Mouse (Mus musculus) intestine, embryonic 14.5 days (tissue): ENCODE results near the gene Fam83g. TPM values are rescaled to one million over a fixed set of nuclear protein-coding genes. Genes with fewer than 3 reads are reported as not detected.

Experiments
- ATAC-seq: fragments of 200-750 bp; cut with Nextera tagmentation; replicated peaks from 2 replicates; pipeline ENCODE4 v1.8.0; 2017; ENCODE audit warnings: low read depth, moderate number of reproducible peaks, moderate TSS enrichment, moderate library complexity; ENCODE audit not compliant: low FRiP score, low TSS enrichment
- DNase-seq: peaks from one replicate; pipeline ENCODE4 v3.0.0-alpha.2; 2018; ENCODE audit warnings: low spot score
- H3K27ac ChIP-seq: fragments of 300-500 bp; sonication (generic); 2 replicates; pipeline ENCODE4 v1.5.1; 2014; ENCODE audit warnings: low read depth, mild to moderate bottlenecking, control low read depth
- H3K27me3 ChIP-seq: fragments of 300-500 bp; sonication (generic); replicated peaks from 2 replicates; pipeline ENCODE4 v1.6.1; 2014; ENCODE audit warnings: low read length, control low read depth; ENCODE audit not compliant: control insufficient read depth, insufficient read depth
- H3K36me3 ChIP-seq: fragments of 300-500 bp; sonication (generic); 2 replicates; pipeline ENCODE4 v1.6.1; 2014; ENCODE audit warnings: low read length, control low read depth; ENCODE audit not compliant: control insufficient read depth, insufficient read depth
- H3K4me1 ChIP-seq: fragments of 300-500 bp; sonication (generic); replicated peaks from 2 replicates; pipeline ENCODE4 v1.6.1; 2014; ENCODE audit warnings: low read length, control low read depth, mixed read lengths; ENCODE audit not compliant: control insufficient read depth, insufficient read depth
- H3K4me2 ChIP-seq: fragments of 300-500 bp; sonication (generic); 2 replicates; pipeline ENCODE4 v1.6.1; 2014; ENCODE audit warnings: low read length
- H3K4me3 ChIP-seq: fragments of 300-500 bp; sonication (generic); 2 replicates; pipeline ENCODE4 v1.5.1; 2014; ENCODE audit warnings: low read depth, low read length, control low read depth, mixed read lengths
- H3K9ac ChIP-seq: fragments of 300-500 bp; sonication (generic); 2 replicates; pipeline ENCODE4 v1.6.1; 2014; ENCODE audit warnings: mild to moderate bottlenecking, low read length
- H3K9me3 ChIP-seq: fragments of 300-500 bp; sonication (generic); 2 replicates; pipeline ENCODE4 v1.6.1; 2016; ENCODE audit warnings: low read length, control low read depth; ENCODE audit not compliant: control insufficient read depth
- WGBS: fragments of 180-500 bp; shearing (Covaris S2); extraction: QIAGEN DNeasy Blood & Tissue Kit; methylation state at CpG from one replicate; pipeline ENCODE4 v1.1.7; 2014; 5-methylcytosine and 5-hydroxymethylcytosine counted together
- polyA plus RNA-seq: library from polyadenylated mRNA; unstranded; fragments of >200 nt; fragmentation: Nextera tagmentation; extraction: Ambion mirVana; gene quantifications from 2 replicates; pipeline ENCODE4 v1.2.1, GENCODE M21; 2014

Gene Fam83g
- polyA plus RNA-seq, 1 experiment from 2014 or later = 4.6 TPM

- Histone ChIP-seq H3K4me2 (no peak overlapping the region), H3K9ac (no peak overlapping the region), H3K4me3 (no peak overlapping the region), H3K27me3 (no peaks in the 10 kb centered on the region), H3K4me1 (no peaks in the 10 kb centered on the region), H3K9me3 (no peaks in the 10 kb centered on the region), H3K36me3 (no peaks in the 10 kb centered on the region), H3K27ac (no peak overlapping the region)
- no peak for DNase-seq
- no peak for ATAC-seq
- WGBS = 68% methylated on average over 6 of the region's 6 CpGs
Measured at GRCm38 (mm10) chr11:61656148-61656850, 27.6 kb upstream of the Fam83g start.

- H3K9ac ChIP-seq = no peak overlapping the region
- WGBS = 59% methylated on average over 2 of the region's 2 CpGs
- H3K36me3 ChIP-seq = no peaks in the 10 kb centered on the region
- H3K4me3 ChIP-seq = no peak overlapping the region
- H3K27ac ChIP-seq = no peak overlapping the region
- no peaks in the 10 kb centered on the region for H3K9me3 ChIP-seq
- DNase-seq (no peak), ATAC-seq (no peak)
- H3K27me3 ChIP-seq = no peaks in the 10 kb centered on the region
- H3K4me2 ChIP-seq = no peak overlapping the region
- H3K4me1 ChIP-seq = no peaks in the 10 kb centered on the region
Measured at GRCm38 (mm10) chr11:61657432-61657831, 26.5 kb upstream of the Fam83g start.

GRCm38 (mm10) chr11:61658360-61658922, 25.4 kb upstream of the Fam83g start:
- no peaks in the 10 kb centered on the region for H3K27me3 ChIP-seq
- H3K4me1 ChIP-seq = no peaks in the 10 kb centered on the region
- H3K4me2 ChIP-seq = no peak overlapping the region
- H3K27ac ChIP-seq = no peak overlapping the region
- no peak overlapping the region for H3K4me3 ChIP-seq
- no peak for DNase-seq
- H3K9ac ChIP-seq = no peak overlapping the region
- no peak for ATAC-seq
- no peaks in the 10 kb centered on the region for H3K36me3 ChIP-seq
- no peaks in the 10 kb centered on the region for H3K9me3 ChIP-seq
- 85% methylated on average over 3 of the region's 3 CpGs for WGBS

- WGBS = 79% methylated on average over 4 of the region's 4 CpGs
- ATAC-seq (no peak), DNase-seq (no peak)
- Histone ChIP-seq H3K27ac (no peak overlapping the region), H3K9me3 (no peaks in the 10 kb centered on the region), H3K36me3 (no peaks in the 10 kb centered on the region), H3K9ac (no peak overlapping the region), H3K4me3 (no peak overlapping the region), H3K27me3 (no peaks in the 10 kb centered on the region), H3K4me1 (no peaks in the 10 kb centered on the region), H3K4me2 (no peak overlapping the region)
Measured at GRCm38 (mm10) chr11:61659011-61659858, 24.7 kb upstream of the Fam83g start.

GRCm38 (mm10) chr11:61660001-61660400, 23.9 kb upstream of the Fam83g start:
- no peaks in the 10 kb centered on the region for H3K27me3 ChIP-seq
- no peaks in the 10 kb centered on the region for H3K36me3 ChIP-seq
- no peak overlapping the region for H3K27ac ChIP-seq
- no peak overlapping the region for H3K9ac ChIP-seq
- no peak for DNase-seq
- no peaks in the 10 kb centered on the region for H3K9me3 ChIP-seq
- no peaks in the 10 kb centered on the region for H3K4me1 ChIP-seq
- H3K4me2 ChIP-seq = no peak overlapping the region
- H3K4me3 ChIP-seq = no peak overlapping the region
- 89% methylated on average over 8 of the region's 8 CpGs for WGBS
- ATAC-seq = no peak

GRCm38 (mm10) chr11:61660806-61661392, 23.0 kb upstream of the Fam83g start:
- H3K36me3 ChIP-seq = no peaks in the 10 kb centered on the region
- no peak for ATAC-seq
- WGBS = 68% methylated on average over 7 of the region's 7 CpGs

GRCm38 (mm10) chr11:61662189-61662588, 21.7 kb upstream of the Fam83g start:
- Histone ChIP-seq H3K9ac (no peak overlapping the region), H3K9me3 (no peaks in the 10 kb centered on the region), H3K4me1 (no peaks in the 10 kb centered on the region), H3K27ac (no peak overlapping the region), H3K4me2 (no peak overlapping the region), H3K27me3 (no peaks in the 10 kb centered on the region), H3K36me3 (no peaks in the 10 kb centered on the region), H3K4me3 (no peak overlapping the region)
- WGBS = 96% methylated on average over 5 of the region's 5 CpGs
- no peak for ATAC-seq
- DNase-seq = no peak

More at GRCm38 (mm10) chr11:61660806-61661392, 23.0 kb upstream of the Fam83g start:
- DNase-seq = no peak
- no peaks in the 10 kb centered on the region for H3K4me1 ChIP-seq
- no peak overlapping the region for H3K9ac ChIP-seq
- H3K27ac ChIP-seq = no peak overlapping the region
- H3K4me2 ChIP-seq = no peak overlapping the region
- H3K27me3 ChIP-seq = no peaks in the 10 kb centered on the region
- no peaks in the 10 kb centered on the region for H3K9me3 ChIP-seq
- H3K4me3 ChIP-seq = no peak overlapping the region

- Histone ChIP-seq H3K4me1 (peaks cover 5% of the 10 kb centered on the region; the same call in 1 of the 2 replicates), H3K4me3 (no peak overlapping the region), H3K4me2 (no peak overlapping the region), H3K9ac (no peak overlapping the region), H3K9me3 (no peaks in the 10 kb centered on the region), H3K27ac (no peak overlapping the region), H3K27me3 (no peaks in the 10 kb centered on the region), H3K36me3 (no peaks in the 10 kb centered on the region)
- WGBS = 86% methylated on average over 4 of the region's 4 CpGs
- no peak for DNase-seq
- no peak for ATAC-seq
Measured at GRCm38 (mm10) chr11:61665401-61665800, 18.5 kb upstream of the Fam83g start.
